15 mouse cellular contexts compared by ENCODE assay signal in the genomic region with DNA sequence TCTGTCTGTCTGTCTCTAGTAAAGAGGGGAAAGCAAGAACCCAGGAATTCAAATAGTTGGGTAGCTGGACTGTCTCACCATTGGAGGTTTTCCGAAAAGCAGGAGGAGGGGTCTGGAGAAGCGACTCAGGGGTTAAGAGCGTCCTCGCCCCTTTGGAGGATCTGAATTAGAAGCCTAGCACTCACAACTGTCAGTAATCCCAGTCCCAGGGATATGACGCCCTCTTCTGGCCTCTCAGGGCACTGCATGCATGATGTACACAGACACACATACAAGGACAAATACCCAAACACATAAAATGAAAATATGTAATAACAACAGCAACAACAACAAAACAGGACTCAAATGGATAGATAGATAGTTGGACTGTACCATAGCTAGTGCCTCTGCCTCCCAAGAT. TPM values are rescaled to one million over a fixed set of nuclear protein-coding genes. Genes with fewer than 3 reads are reported as not detected.
DNase-seq lines count a peak whose midpoint lies in the region; ATAC-seq and TF ChIP-seq lines count a peak whose summit lies in the region.
"Had no signal": no experiment of that assay in that cellular context is flagged by ENCODE, and none has a peak within 500 bp of the region (broad histone marks: within the 10 kb centered on the region; RNA-seq: fewer than 3 reads in every experiment).

No protein-coding gene starts in this region.

- no peak overlapping the region for H3K4me3 ChIP-seq in kidney, postnatal 0 days (replicated peaks; ENCODE audit: low read depth, low read length)
- no peak overlapping the region for H3K4me3 ChIP-seq in CH12.LX (replicated peaks in 1 of 3; ENCODE audit: low read depth in 2 of 3, low read length in 2 of 3, poor library complexity in 1 of 3)
- H3K4me3 ChIP-seq: embryonic facial prominence, embryonic 13.5 days had no signal

- no peaks in the 10 kb centered on the region for H3K4me1 ChIP-seq in kidney, postnatal 0 days (replicated peaks; ENCODE audit: insufficient read depth, low read length)
- H3K4me1 ChIP-seq in CH12.LX (ENCODE audit: control insufficient read depth in 1 of 2, insufficient read depth in 2 of 2): peaks cover 8% of the 10 kb centered on the region in 2 experiments

- peak; percentile 58 for TF ChIP-seq CTCF in kidney, postnatal 0 days (IDR thresholded peaks at IDR 0.05; ENCODE audit: low read depth)
- peak; percentile 62 to 70 for TF ChIP-seq CTCF in CH12.LX (conservative IDR thresholded peaks at IDR 0.05 in 1 of 2, IDR thresholded peaks at IDR 0.05 in 1 of 2; ENCODE audit: low read depth in 2 of 2, low read length in 2 of 2)

- no peak for ATAC-seq in kidney, postnatal 0 days (replicated peaks; ENCODE audit: low FRiP score, low read depth)
- 0 out of 2 replicates have a peak, but pooled peaks have one; percentile 27 for ATAC-seq in granulocyte monocyte progenitor cell, adult 5-6 weeks (replicated peaks; ENCODE audit: poor library complexity, severe bottlenecking)

- no peak for DNase-seq in kidney, postnatal 0 days (ENCODE audit: low spot score)
- DNase-seq in kidney, adult 18-20 months: no peak
- DNase-seq in 416B (ENCODE audit: low read depth): peak; percentile 39
- peak; percentile 37 for DNase-seq in CH12.LX (ENCODE audit: extremely low read depth)
- DNase-seq in frontal cortex, adult 2 months (ENCODE audit: extremely low spot score in 1 of 2, low spot score in 1 of 2): no peak
- DNase-seq in cerebellum, postnatal 4 days (ENCODE audit: low spot score in 2 of 2): no peak
- DNase-seq in frontal cortex, postnatal 36 days (ENCODE audit: low spot score in 2 of 2): no peak
- DNase-seq: cerebellum, adult 11-12 months; kidney, postnatal 14 days had no signal

- no peaks in the 10 kb centered on the region for H3K79me2 ChIP-seq in CH12.LX (replicated peaks; ENCODE audit: control insufficient read depth, extremely low read depth, insufficient read depth, poor library complexity, severe bottlenecking)

- peaks cover 7% of the 10 kb centered on the region for H3K27me3 ChIP-seq in kidney, postnatal 0 days (ENCODE audit: insufficient read depth, low read length)
- H3K27me3 ChIP-seq in CH12.LX (replicated peaks): peaks cover 12% of the 10 kb centered on the region

- no peaks in the 10 kb centered on the region for H3K9me3 ChIP-seq in kidney, postnatal 0 days (replicated peaks; ENCODE audit: low read length)
- H3K9me3 ChIP-seq in CH12.LX (replicated peaks; ENCODE audit: low read length): peaks cover 10% of the 10 kb centered on the region
- H3K9me3 ChIP-seq: embryonic facial prominence, embryonic 13.5 days had no signal

- 45% methylated on average over 5 of the region's 5 CpGs for WGBS in kidney, postnatal 0 days

- TF ChIP-seq POLR2A in CH12.LX (IDR thresholded peaks at IDR 0.05; ENCODE audit: low read depth, low read length): no peak

- no peak overlapping the region for H3K4me2 ChIP-seq in kidney, postnatal 0 days (ENCODE audit: low read length)
- H3K4me2 ChIP-seq in CH12.LX (ENCODE audit: insufficient read depth, low read depth, poor library complexity, severe bottlenecking): no peak overlapping the region
- H3K4me2 ChIP-seq: embryonic facial prominence, embryonic 13.5 days had no signal

- dilution Hi-C loops in CH12.LX (cut with MboI; ENCODE audit: extremely low pct_ligation_motif_present, extremely low pct_unique_long_range_greater_than_20kb, low sequenced_read_pairs): no loop called here

- H3K36me3 ChIP-seq in kidney, postnatal 0 days (ENCODE audit: insufficient read depth, low read length): no peaks in the 10 kb centered on the region
- H3K36me3 ChIP-seq in CH12.LX (replicated peaks in 1 of 2; ENCODE audit: control insufficient read depth in 1 of 2, insufficient read depth in 1 of 2, low read length in 1 of 2): no peaks in the 10 kb centered on the region
- H3K36me3 ChIP-seq: embryonic facial prominence, embryonic 13.5 days had no signal

- TF ChIP-seq EP300 in CH12.LX (IDR thresholded peaks at IDR 0.05; ENCODE audit: low read length): no peak

- H3K27ac ChIP-seq in kidney, postnatal 0 days: no peak overlapping the region
- no peak overlapping the region for H3K27ac ChIP-seq in CH12.LX (ENCODE audit: insufficient read depth, low read depth)
- H3K27ac ChIP-seq: embryonic facial prominence, embryonic 13.5 days; macrophage had no signal

- H3K9ac ChIP-seq in kidney, postnatal 0 days (ENCODE audit: low read depth, low read length): no peak overlapping the region
- no peak overlapping the region for H3K9ac ChIP-seq in CH12.LX (ENCODE audit: insufficient read depth, low read depth)
- H3K9ac ChIP-seq: embryonic facial prominence, embryonic 13.5 days had no signal

- peak; percentile 25 for TF ChIP-seq RAD21 in CH12.LX (IDR thresholded peaks at IDR 0.05; ENCODE audit: low read depth, low read length)

- in situ Hi-C loops in CH12.LX (cut with MboI; ENCODE audit: low pct_ligation_motif_present, low pct_unique_long_range_greater_than_20kb, low sequenced_read_pairs): no loop called here

TF ChIP-seq in CH12.LX, 34 proteins besides CTCF, POLR2A, EP300 and RAD21:
- TF ChIP-seq SMC3 (IDR thresholded peaks at IDR 0.05; ENCODE audit: low read depth, low read length) (peak; percentile 34; the same call in 1 of the 2 replicates), RCOR1 (conservative IDR thresholded peaks at IDR 0.05; ENCODE audit: low read depth, low read length) (no peak), TCF12 (IDR thresholded peaks at IDR 0.05; ENCODE audit: low read depth, low read length) (no peak), CHD2 (IDR thresholded peaks at IDR 0.05; ENCODE audit: low read length) (no peak), MAX (IDR thresholded peaks at IDR 0.05; ENCODE audit: low read length) (no peak)

RNA-seq across cellular contexts. Expression of a gene that starts 4.0 kb away (rescaled TPM):
- polyA plus RNA-seq in kidney, postnatal 0 days (2015; fragmentation: Nextera tagmentation; extraction: Ambion mirVana): 238 and 246 TPM in 2 replicates
- not detected in 2 replicates for total RNA-seq in CH12.LX (2012; rRNA removed)
- total RNA-seq in CH12.LX (2014; rRNA removed): not detected in 2 replicates
- polyA plus RNA-seq in CH12.LX (2012; ENCODE audit: insufficient read length, low read depth): not detected in 2 replicates
- total RNA-seq in granulocyte monocyte progenitor cell, adult 5-6 weeks (2014; fragmentation: Nextera tagmentation): not detected in 2 replicates
- total RNA-seq in granulocyte monocyte progenitor cell, adult 5-6 weeks (2017): not detected in 2 replicates
- polyA plus RNA-seq in frontal cortex, adult 2 months (2012; rRNA removed): 0.10 and 0.34 TPM in 2 replicates
- total RNA-seq: gastrocnemius, adult 18-20 months; heart, postnatal 10 days; left cerebral cortex, postnatal 36 days had no signal
- polyA plus RNA-seq: macrophage had no signal

RNA-seq across cellular contexts. Expression of a gene that starts 12.6 kb away (rescaled TPM):
- 21.4 and 23.1 TPM in 2 replicates for polyA plus RNA-seq in kidney, postnatal 0 days (2015; fragmentation: Nextera tagmentation; extraction: Ambion mirVana)
- total RNA-seq in CH12.LX (2012; rRNA removed) (2.2 and 2.6 TPM in 2 replicates), CH12.LX (2014; rRNA removed) (3.1 and 3.8 TPM in 2 replicates)
- polyA plus RNA-seq in CH12.LX (2012; ENCODE audit: insufficient read length, low read depth): 2.3 and 2.4 TPM in 2 replicates
- not detected in 2 replicates for total RNA-seq in granulocyte monocyte progenitor cell, adult 5-6 weeks (2014; fragmentation: Nextera tagmentation)
- not detected in 2 replicates for total RNA-seq in granulocyte monocyte progenitor cell, adult 5-6 weeks (2017)
- polyA plus RNA-seq in frontal cortex, adult 2 months (2012; rRNA removed): 1.4 and 2.1 TPM in 2 replicates

RNA-seq across cellular contexts. Expression of a gene that starts 20.3 kb away (rescaled TPM):
- polyA plus RNA-seq in kidney, postnatal 0 days (2015; fragmentation: Nextera tagmentation; extraction: Ambion mirVana): 28.3 and 29.1 TPM in 2 replicates
- total RNA-seq in CH12.LX (2012; rRNA removed): 61.8 and 66.7 TPM in 2 replicates
- 37.7 and 42.9 TPM in 2 replicates for total RNA-seq in CH12.LX (2014; rRNA removed)
- polyA plus RNA-seq in CH12.LX (2012; ENCODE audit: insufficient read length, low read depth): 143 and 171 TPM in 2 replicates
- total RNA-seq in granulocyte monocyte progenitor cell, adult 5-6 weeks (2014; fragmentation: Nextera tagmentation): 191 and 254 TPM in 2 replicates
- total RNA-seq in granulocyte monocyte progenitor cell, adult 5-6 weeks (2017): 19.3 and 23.8 TPM in 2 replicates
- polyA plus RNA-seq in frontal cortex, adult 2 months (2012; rRNA removed): 117 and 133 TPM in 2 replicates

RNA-seq across cellular contexts. Expression of a gene that starts 21.7 kb away (rescaled TPM):
- 97.3 and 97.9 TPM in 2 replicates for polyA plus RNA-seq in kidney, postnatal 0 days (2015; fragmentation: Nextera tagmentation; extraction: Ambion mirVana)
- total RNA-seq in CH12.LX (2012; rRNA removed): 95.9 and 115 TPM in 2 replicates
- total RNA-seq in CH12.LX (2014; rRNA removed): 111 and 119 TPM in 2 replicates
- 177 and 182 TPM in 2 replicates for polyA plus RNA-seq in CH12.LX (2012; ENCODE audit: insufficient read length, low read depth)
- total RNA-seq in granulocyte monocyte progenitor cell, adult 5-6 weeks (2014; fragmentation: Nextera tagmentation): 59.4 and 70.0 TPM in 2 replicates
- 58.2 and 77.5 TPM in 2 replicates for total RNA-seq in granulocyte monocyte progenitor cell, adult 5-6 weeks (2017)
- 118 and 119 TPM in 2 replicates for polyA plus RNA-seq in frontal cortex, adult 2 months (2012; rRNA removed)

RNA-seq across cellular contexts. Expression of a gene that starts 25.0 kb away (rescaled TPM):
- polyA plus RNA-seq in kidney, postnatal 0 days (2015; fragmentation: Nextera tagmentation; extraction: Ambion mirVana): 6.8 and 7.5 TPM in 2 replicates
- total RNA-seq in CH12.LX (2012; rRNA removed): 0.25 TPM in 1 of 2 replicates, not detected in the other
- not detected in 2 replicates for total RNA-seq in CH12.LX (2014; rRNA removed)
- polyA plus RNA-seq in CH12.LX (2012; ENCODE audit: insufficient read length, low read depth): 0.39 TPM in 1 of 2 replicates, not detected in the other
- total RNA-seq in granulocyte monocyte progenitor cell, adult 5-6 weeks (2014; fragmentation: Nextera tagmentation): not detected in 2 replicates
- total RNA-seq in granulocyte monocyte progenitor cell, adult 5-6 weeks (2017): 2.1 TPM in 1 of 2 replicates, not detected in the other
- 20.1 and 20.6 TPM in 2 replicates for polyA plus RNA-seq in frontal cortex, adult 2 months (2012; rRNA removed)
- polyA plus RNA-seq: macrophage had no signal

Comparison
In these comparisons a context has a peak if more than half of its experiments do, and no peak if none do; other contexts are left out.
1. DNase-seq: peak in 416B (single experiment) and CH12.LX (single experiment); none in kidney, postnatal 0 days (single experiment), kidney, adult 18-20 months (single experiment), frontal cortex, adult 2 months (0 of 2), cerebellum, postnatal 4 days (0 of 2) and frontal cortex, postnatal 36 days (0 of 2).
2. RNA of a gene that starts 4.0 kb away (polyA plus RNA-seq): 238 to 246 TPM in kidney, postnatal 0 days; not detected in CH12.LX and 0.10 to 0.34 TPM in frontal cortex, adult 2 months; every median in the first group is over 100 times any median in the second.